Mouse (Mus musculus) E14TG2a.4 (cell line): ENCODE measurements around the gene Scfd2.

ENCODE experiments used
- CTCF ChIP-seq: conservative IDR thresholded peaks from 2 replicates; pipeline ENCODE4 v1.5.1; 2014; ENCODE audit warnings: low read length
- NANOG ChIP-seq: IDR thresholded peaks from 2 replicates; pipeline ENCODE4 v1.6.1; 2014; ENCODE audit warnings: borderline replicate concordance, low read length, mixed read lengths
- POU5F1 ChIP-seq: IDR thresholded peaks from 2 replicates; pipeline ENCODE4 v1.6.1; 2014; ENCODE audit warnings: low read length, borderline replicate concordance

DNA sequence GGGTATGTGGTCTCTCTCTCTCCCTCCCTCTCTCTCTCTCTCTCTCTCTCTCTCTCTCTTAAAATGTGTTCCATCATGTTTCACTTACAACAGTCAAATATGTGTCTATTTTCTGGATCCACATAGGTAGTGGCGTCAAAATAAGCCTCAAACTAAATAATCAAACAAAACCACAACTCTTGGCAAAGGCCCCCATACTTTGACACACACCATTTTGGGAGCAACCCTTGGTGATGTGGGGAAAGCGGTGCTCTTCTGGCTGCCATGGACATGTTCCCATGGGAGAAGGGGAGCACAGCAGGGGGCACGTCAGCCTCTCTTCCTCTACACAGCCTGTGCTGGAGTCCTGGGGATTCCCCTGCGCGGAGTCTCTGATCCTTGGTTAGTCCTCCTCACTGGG is 340.6 kb downstream of the Scfd2 start:
- no peak for TF ChIP-seq CTCF
- no peak for TF ChIP-seq NANOG
- no peak for TF ChIP-seq POU5F1
